Mouse (Mus musculus) yolk sac, embryonic 10.5 days (tissue): ENCODE data around the gene Cnnm4.
A peak's percentile ranks its signal among the peaks of the same experiment; 100 is the strongest.

Experiments used
- DNase-seq: peaks from one replicate; pipeline ENCODE4 v3.0.0-alpha.2; 2017; ENCODE audit warnings: low spot score

Cnnm4 gene

GRCm38 (mm10) chr1:36471181-36472105 is at the start of gene Cnnm4:
Cnnm4 (plus strand) TSS chr1:36471620.
- peak; percentile 94 for DNase-seq

DNA sequence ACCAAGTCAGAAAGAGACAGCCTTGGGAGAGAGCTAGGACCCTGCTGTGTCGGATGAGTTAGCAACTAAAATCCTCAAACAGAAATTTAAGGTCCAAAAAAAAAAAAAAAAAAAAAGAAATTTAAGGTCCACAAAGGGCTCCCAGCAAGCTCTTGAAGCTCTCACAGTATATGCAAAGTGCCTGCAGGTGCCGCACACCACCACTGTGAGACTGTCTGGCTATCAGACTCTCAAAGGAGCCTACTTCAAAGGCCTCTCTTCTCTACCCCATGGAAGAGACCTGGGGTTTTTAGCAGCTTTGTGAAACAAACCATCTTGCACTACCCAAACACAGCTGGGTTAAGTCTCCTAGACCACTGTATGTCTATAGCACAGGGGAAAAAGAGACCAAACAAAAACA is 41.9 kb upstream of the Cnnm4 start:
- no peak for DNase-seq

DNA sequence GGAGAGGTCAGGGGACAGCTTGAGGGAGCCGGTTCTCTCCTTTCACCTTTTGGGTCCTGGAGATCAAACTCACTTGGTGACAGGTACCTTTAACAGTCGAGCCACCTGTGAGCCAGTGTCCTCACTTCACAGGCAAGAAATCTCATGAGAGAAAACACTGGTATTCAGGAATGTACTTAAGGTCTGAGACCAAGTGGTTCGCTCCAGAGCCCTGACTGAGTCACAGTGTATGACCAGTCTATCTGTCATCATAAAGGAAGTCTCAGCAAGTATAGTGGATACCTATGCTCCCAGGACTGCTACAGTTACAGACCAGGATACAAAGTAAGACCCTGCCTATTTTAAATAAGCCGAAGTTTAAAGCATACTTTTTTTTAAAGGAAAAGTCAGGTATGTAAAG is 38.4 kb upstream of the Cnnm4 start:
- no peak for DNase-seq

GRCm38 (mm10) chr1:36433616-36434015 is 37.8 kb upstream of the Cnnm4 start:
- DNase-seq: no peak

- no peak for DNase-seq
Measured at GRCm38 (mm10) chr1:36435071-36435470, 36.3 kb upstream of the Cnnm4 start.

DNA sequence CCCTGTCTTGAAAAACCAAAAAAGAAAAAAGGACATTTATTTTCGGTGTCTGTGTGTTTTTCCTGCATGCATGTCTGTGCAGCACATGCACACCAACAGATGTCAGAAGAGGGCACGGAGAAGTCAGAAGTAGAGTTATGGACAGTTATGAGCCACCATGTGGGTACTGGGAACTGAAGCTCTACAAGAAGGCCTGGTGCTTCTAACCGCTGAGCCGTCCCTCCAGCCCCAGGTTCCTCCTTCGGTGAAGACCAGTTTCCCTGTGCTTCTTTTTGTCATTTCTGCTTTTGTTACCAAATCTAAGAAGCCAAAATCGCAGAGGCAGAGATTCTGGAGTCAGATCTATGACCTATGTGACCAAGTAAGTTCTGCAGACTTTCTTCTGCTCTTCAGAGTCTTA is 34.9 kb upstream of the Cnnm4 start:
- DNase-seq: no peak

- no peak for DNase-seq
Measured at GRCm38 (mm10) chr1:36437223-36437622, 34.2 kb upstream of the Cnnm4 start.

DNA sequence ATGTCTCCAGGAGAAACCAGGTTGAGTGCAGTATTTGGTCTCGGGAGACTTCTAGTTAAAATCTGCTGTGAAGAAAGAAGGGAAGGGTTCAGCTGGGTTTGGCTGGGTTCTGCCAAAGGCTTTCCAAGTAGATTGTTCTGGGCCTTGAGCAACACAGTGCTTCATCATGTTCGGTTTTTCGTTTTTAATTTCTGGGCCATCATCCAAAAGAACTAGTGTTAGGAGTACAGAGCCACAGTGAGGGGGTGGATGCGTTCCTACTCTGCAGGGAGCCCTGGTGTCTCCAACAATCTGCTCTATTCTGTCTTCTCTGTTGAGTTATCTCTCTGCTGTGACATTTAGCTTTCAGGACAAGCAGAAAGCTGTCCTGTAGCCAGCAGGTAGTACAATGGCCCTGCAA is 30.3 kb upstream of the Cnnm4 start:
- DNase-seq: no peak

GRCm38 (mm10) chr1:36444471-36445464 is 26.7 kb upstream of the Cnnm4 start, which contains the start of gene Lman2l:
Lman2l (minus strand) TSS chr1:36445271.
- peak; percentile 95 for DNase-seq

DNA sequence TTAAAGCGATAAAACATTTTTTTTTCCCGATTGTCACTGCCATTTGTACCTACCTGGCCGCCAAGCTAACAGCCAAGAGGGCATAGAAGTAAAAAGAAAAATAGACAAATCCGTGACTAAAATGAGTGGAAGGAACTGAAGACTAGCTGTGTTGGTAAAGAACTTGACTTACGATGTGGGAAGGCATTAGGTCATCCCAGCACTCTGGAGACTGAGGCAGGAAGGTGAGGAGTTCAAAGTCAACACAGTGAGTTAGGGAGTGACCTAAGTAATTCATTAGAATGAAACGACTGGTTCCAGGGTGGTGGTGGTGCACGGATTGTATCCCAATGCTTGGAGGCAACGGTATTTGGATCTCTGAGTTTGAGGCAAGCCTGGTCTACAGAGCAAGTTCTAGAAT is 25.9 kb upstream of the Cnnm4 start:
- DNase-seq: no peak

DNA sequence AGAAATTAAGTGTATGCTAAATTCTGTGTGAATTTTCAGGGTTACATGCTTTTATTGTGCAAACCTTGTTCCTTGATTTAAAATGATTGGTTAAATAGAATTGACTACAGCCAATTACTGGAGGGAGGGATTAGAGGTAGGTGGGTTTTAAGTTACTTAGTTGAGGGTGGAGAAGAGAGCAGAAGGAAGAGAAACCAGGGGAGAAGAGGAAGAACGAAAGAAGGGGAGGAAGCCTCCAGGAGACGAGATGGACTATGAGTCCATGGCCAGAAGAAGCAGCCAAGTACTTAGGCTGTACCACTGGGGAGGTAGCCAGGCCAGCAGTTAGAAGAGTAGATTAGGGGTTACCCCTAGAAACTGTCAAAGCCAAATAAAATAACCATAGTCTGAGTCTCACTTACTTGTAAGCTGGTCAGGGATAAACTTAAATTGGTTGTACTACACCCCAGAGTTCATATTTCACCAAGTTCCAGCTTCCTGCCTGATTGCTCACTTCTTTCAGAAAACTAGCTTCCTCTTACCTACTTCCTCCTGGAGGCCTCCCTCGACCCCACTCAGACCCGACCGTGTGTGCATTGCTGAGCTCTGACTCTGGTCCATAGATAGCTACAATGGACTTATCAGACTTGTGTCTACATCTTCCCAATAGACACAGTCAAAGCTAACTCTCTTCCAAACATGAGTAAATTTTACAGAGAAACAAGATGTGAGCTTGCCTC is 25.2 kb upstream of the Cnnm4 start:
- no peak for DNase-seq

GRCm38 (mm10) chr1:36446841-36447240 is 24.6 kb upstream of the Cnnm4 start:
- no peak for DNase-seq

DNA sequence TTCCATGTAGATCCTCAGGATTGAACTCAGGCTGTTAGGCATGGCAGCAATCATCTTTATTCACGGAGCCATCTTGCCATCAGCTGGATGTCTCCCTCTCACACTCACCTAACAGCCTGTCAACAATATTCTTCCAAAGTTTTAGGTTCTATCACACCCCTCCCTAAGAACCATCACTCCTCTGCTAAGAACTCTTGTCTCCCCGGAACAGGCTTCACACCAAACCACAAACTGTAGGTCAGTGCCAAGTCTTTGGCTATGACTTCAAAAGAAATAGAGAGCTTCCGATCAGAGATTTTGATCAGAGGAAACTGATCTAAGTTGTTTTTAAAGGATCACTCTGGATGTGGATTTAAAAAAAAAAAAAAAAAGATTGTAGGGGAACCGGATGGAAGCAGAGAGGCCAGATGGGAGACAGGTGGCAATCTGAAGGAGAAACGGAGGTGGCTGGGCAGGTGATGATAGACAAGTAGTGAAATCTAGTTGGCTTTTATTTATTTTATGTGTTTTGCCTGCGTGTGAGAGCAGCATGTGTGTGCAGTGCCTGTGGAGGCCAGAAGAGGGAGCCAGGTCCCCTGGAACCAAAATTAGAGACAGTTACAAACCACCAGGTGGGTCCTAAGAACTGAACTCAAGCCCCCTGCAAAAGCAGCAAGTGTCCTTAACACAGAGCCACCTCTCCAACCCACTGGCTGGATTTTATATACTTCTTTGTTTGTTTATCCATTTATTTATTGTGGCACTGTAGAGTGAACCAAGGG is 17.2 kb upstream of the Cnnm4 start:
- no peak for DNase-seq

- peak; percentile 10 for DNase-seq
Measured at GRCm38 (mm10) chr1:36457388-36458014, 13.9 kb upstream of the Cnnm4 start.

GRCm38 (mm10) chr1:36458169-36458568 is 13.3 kb upstream of the Cnnm4 start:
- no peak for DNase-seq

DNA sequence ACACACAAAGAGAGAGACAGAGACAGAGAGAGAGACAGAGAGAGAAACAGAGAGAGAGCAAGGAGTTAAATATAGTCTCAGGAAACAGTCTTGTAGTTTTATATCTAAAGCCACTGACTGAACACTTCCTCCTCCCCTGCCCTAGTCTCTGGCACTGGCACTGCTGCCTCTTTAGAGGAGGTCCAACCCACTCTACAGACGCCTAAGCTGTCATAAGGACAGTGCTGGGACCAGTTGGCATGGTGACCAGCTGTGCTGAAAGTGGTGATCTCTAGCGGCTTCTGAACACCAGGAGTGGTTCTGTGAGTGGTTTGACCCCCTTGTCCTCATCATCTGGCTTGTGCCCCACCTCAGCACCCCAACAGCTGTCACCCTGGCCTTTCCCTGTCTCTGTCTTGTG is 9.6 kb upstream of the Cnnm4 start:
- DNase-seq: no peak

- peak; percentile 38 for DNase-seq
Measured at GRCm38 (mm10) chr1:36465641-36466160, 5.7 kb upstream of the Cnnm4 start.

DNA sequence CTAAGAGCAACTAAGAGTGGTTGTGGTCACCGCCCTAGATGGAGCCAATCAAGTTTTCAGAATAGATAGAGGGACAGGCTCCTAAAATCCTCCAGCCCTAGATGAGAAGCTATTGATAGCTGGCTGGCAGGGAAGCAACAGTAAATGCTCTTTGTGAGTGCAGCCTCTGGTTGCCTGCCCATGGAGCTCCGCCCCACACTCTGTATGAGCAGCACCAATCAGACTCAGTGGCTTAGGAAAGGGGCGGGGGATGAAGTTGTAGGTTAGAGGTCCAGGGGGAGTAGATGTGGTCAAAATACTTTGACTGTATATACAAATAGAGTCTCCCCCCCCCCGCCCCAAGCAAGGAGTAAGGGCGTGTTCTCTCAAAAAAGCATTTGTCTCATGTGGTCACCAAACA is 4.0 kb upstream of the Cnnm4 start:
- no peak for DNase-seq

DNA sequence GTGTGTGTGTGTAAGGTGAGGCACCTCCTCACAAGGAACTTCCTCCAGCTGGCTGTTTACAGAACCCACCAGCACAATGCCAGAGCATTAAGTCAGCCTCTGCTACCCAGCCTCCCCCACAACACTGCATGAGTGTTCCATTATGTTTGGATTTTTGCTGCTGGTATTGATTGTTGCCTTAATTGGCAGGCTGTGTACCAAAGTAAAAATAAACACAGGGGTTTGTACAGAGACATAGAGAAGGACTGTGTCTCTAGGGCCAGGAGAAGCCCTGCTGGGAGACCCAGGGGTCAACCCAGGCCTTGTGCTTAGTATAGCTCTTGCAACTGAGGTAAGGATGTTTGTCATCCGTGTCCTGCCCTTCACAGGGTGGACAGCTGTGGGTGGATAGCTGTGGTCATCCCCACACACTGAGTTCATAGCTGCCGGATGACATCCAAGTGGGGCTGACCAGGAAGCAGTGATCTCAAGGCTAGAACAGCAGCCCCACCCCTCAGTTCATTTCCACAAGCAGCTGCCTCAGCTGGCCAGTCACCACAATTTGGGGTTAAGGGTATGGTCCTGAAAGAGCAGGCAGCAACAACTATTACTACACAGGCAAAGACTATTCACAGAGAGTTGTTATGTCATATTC is 1.5 kb upstream of the Cnnm4 start:
- no peak for DNase-seq

DNA sequence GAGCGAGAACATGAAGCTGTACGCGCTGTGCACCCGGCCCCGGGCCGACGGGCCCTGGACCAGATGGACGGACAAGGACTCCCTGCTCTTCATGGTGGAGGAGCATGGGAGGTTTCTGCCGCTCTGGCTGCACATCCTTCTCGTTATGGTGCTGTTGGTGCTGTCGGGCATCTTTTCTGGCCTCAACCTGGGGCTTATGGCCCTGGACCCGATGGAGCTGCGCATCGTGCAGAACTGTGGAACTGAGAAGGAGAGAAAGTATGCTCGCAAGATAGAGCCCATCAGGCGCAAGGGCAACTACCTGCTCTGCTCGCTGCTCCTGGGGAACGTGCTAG is 653 bp downstream of the Cnnm4 start:
- DNase-seq: no peak
